Mouse (Mus musculus): ENCODE measurements at regions not wholly inside any gene's neighbourhood (a gene's known extent, or its start where the extent isn't known, plus 50 kb on each side); places are given as distances from the start of the nearest gene placed in this dataset.

GRCm38 (mm10) chr14:104006426-104006825, 162.2 kb upstream of the Ednrb start:
- DNase-seq: no peak

GRCm38 (mm10) chr14:104005132-104005531, 160.9 kb upstream of the Ednrb start:
- no peak for DNase-seq

DNA sequence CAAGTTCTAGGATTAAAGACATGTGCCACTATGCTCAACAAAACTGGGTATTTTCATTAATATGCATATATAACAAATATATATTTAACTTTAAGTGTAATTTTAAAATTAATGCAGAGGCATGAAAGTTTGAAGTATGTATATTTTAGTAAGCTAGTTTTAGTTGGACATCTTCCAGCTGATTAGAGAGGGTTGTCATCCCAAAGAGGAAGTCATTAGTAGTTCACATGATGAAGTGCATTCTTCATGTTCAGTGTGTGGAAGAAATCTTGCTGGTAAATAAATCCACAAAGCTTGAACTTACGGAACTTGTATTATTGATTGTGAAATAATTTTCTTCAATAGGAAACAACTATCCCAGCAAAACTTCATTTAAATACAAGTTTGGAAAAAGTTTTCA, 158.2 kb upstream of the Ednrb start:
- DNase-seq: no peak

DNA sequence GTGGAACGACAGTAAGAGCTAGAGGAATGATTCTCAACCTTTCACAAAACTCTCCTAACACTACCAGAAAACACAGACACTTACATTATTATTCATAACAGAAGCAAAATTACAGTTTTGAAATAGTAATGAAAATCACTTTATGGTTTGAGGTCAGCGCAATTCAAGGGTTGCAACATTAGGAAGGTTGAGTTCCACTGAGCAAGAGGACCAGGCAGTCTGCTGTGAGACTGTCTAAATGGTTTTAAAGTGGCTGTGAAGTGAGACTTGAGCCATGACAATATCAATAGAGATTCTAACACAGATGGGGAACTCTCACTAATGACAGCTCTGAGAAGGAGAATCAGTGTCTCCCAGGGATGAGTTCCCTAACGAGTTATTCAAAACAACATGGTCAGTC, 146.2 kb upstream of the Ednrb start:
- no peak for DNase-seq

DNA sequence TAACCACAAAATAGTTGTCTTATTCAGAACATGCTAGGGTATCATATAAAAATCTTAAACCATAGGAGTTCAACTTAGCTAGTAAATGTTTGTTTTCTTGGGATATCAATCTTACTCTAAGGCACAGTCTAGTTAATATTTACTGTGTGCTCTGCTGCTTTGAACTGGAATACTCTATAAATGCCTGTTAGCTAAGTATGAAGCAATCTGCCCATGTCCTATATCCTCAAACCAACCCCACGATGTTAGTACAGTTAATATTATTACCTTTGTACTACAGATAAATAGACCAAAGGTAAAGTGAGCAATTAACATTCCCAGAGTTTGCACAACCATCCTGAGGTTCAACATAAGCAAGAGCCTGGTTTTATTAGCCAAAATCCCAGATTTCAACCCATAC, 145.7 kb upstream of the Ednrb start:
- no peak for DNase-seq

GRCm38 (mm10) chr14:103987266-103987665, 143.1 kb upstream of the Ednrb start:
- DNase-seq: no peak

GRCm38 (mm10) chr14:103984349-103984748, 140.1 kb upstream of the Ednrb start:
- no peak for DNase-seq

DNA sequence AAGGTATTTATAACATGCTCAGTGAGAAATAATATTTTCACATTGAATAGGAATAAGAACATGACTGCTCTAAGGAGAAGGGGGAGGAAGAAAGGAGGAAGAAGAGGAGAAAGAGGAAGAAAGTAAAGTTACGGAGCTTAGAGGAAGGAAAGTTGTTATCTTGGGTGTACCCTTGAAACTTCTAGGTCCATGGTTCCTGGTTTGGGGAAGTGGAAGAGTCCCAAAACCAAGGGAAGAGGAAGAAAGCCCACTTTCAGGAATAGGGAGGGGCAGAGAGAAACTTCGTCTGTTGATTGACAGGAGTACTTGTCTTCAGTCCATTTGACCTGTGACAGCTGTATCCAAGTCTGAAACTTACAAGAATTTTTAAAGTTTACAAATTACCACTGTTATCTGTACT, 134.6 kb upstream of the Ednrb start:
- no peak for DNase-seq

DNA sequence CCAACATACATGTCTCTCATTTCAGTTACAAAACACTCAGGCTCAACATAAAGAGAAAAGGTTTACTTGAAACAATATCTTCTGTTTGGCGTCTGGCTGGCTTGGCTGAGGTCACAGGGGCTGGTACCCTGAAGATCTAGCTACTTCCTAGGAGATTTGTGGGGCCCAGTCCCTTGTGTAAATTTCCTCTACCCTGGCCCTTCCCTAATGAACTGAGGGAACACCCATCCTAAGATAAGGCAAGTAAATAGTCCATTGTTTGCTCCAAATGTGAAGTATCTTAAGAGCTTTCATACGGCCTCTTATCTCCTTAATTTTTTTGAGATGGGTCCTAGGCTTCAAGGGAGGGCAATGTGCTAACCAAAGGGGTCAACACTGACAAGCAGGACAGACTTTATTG, 133.6 kb upstream of the Ednrb start:
- no peak for DNase-seq

DNA sequence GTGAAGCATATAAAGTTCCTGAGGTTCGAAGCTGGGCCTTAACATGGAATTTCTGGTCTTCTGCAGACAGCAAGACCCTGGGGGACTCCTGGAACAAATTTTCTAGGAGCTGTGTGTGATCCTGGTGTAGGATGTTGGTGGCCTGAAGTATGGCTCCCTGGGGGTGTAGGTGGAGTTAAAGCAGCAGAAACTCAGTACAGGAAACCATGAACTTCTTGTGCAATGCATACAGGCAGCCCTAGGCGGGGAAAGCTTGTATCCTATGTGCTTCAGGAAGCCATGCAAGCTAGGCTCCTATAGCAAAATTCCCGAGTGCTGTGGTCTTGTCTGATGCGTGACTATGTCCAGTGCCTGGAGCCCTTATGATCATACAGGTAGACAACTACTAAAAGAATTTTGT, 129.8 kb upstream of the Ednrb start:
- no peak for DNase-seq

GRCm38 (mm10) chr14:103973111-103973510, 128.9 kb upstream of the Ednrb start:
- DNase-seq: no peak

- no peak for DNase-seq
Observed at GRCm38 (mm10) chr14:103969305-103969704, 125.1 kb upstream of the Ednrb start.

- no peak for DNase-seq
Observed at GRCm38 (mm10) chr14:103966293-103966692, 122.1 kb upstream of the Ednrb start.

DNA sequence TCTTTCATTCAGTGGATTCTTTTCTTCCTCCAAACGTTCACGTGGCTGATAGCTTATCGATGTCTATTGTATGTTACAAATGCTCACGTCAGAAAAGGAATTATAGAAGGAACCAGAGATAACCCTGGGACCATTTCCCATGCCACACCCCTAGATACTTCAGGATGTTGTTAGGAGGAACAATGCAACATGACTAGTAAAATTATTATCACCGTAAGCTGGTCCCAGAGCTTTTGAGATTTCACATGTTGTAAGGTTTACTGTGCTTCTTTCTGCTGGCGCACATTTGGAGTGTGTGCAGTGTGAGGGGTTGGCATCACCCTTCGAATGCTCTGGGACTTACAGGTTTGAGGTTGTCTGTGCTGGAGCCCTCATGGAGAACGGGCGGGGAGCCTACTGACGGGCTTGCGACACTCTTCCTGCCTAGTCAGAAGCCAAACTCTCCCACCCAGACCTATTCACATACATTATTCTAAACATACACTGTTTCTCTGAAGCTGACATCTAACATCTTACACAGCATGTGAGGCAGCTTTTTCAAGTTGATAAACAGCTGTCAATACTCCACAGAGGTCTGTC, 118.2 kb upstream of the Ednrb start:
- no peak for DNase-seq

- DNase-seq: no peak
Observed at GRCm38 (mm10) chr14:103951899-103952298, 107.7 kb upstream of the Ednrb start.

DNA sequence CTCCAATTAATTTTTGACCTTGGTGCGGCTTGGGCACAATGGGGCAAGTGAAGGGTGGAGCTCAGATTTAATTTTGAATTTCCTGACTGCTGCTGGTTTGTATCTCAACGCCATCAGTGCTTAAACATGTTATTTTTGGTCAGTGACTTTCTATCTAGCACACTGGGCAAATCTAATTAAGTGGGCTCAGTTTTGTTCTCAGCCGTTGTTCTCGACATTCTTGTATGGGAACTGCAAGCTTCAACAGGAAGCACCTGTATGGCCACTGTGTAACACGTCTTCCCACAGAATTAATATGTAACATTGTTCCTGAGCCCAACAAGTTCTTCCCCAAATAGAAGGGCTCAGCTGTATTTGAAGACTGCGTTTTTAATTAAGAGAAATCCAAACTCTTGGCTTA, 105.7 kb upstream of the Ednrb start:
- no peak for DNase-seq

DNA sequence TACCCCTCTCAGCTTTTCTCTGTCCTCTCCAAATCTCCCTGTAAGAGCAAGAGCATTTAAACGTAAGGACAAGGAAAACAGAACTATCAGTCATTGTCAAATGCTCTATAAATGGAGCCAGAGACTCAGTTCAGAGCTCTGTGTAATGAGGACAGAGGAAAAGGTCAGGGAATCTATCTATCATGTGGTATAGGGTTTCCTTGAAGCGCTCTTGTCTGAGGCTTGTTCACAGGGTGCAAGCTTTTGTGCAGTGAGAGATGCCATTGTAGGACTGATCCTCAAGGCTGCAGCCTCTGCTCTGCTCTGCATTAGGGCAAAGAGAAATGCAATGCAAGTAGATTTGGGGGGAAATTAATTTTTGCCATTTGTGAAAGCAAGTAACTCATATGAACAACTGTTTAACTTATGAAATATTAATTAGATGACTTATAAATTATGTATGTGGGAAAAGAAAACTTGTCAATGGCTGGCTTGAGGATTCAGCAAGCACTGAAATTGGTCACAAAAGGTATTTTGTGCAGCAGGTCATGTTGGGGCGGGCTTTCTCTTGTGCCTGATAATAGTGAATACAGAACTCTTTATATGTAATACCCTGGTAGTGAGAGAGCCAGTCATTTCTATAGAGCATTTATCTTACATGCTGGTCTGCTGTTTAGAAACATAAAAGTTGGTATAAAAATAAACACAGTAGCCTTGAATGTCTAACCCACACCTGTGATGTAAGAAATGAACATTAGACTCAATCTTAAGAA, 104.0 kb upstream of the Ednrb start:
- DNase-seq: peak; percentile 55

DNA sequence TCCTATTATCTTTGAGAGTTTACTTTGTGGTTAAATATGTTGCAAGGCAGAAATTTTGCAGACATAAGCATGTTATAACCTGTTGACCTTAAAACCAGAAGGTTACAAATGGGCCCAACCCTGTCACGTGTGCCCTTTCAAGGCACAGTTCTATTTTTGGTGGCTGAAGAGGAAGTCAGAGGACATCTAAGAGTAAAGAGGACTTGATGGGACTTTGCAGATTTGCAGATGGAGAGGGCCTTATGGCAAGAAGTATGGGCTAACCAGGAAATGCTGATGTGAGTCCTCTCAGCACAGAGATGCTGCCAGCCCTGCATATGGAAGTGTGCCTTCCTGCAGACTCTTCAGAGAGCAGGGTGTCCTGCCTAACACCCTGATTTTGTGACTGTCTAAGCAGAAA, 101.6 kb upstream of the Ednrb start:
- no peak for DNase-seq

- peak; percentile 63 for DNase-seq
Observed at GRCm38 (mm10) chr14:103939867-103940266, 95.7 kb upstream of the Ednrb start.

DNA sequence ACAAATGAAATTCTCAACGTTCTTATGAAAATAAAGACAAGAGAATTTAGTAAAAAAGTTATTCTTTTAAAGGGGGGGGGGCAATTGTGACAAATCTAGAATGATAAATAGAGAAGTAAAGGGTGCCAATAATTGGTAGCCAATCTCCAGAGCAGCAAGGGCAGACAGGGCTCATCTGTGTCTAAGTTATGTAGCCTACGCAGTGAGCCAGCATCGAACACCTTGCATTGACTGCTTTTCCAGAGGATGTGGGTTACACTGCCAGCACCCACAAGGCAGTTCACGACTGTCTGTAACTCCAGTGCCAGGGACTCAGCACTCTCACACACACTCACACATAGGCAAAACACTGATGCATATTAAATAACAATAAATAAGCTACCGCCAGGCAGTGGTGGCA, 94.7 kb upstream of the Ednrb start:
- no peak for DNase-seq

GRCm38 (mm10) chr14:103938201-103938600, 94.0 kb upstream of the Ednrb start:
- no peak for DNase-seq

- no peak for DNase-seq
Observed at GRCm38 (mm10) chr14:103937700-103938099, 93.5 kb upstream of the Ednrb start.

DNA sequence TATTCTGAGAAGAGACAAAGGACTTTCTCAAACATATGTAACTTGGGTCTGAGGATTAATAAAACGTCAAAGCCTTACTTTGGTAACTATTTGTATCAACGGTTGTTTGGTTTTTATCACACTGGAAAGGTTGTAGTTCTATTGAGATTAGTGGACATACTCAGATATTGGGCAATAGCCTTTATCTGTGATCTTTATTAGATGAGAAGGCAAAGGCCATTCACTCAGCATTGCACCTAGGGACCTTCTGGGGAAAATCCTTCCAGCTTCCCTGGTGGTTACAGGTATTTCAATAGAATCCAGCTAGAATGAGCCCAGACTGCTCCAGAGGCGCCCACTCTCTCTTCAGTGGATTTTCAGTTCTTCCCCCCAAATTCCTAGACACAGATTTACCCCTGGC, 89.6 kb upstream of the Ednrb start:
- no peak for DNase-seq

DNA sequence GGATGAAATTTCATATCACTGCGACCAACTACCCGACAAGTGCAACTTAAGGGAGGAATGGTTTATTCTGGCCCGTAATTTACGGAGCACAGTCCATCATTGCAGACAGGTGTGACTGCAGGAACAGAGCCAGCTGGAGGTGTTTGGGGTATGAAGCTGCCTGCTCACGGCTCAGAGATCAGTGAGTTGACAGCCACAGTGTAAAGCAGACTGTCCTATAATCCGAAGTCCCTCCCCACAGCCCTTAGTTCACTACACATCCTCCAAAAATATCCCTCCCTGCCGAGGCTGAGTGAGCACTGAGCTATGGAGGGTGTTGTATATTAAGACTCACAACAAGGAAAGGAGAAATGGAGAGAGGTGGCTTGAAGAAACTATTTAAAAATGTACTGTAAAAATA, 88.0 kb upstream of the Ednrb start:
- DNase-seq: no peak

- DNase-seq: no peak
Observed at GRCm38 (mm10) chr14:103929734-103930364, 85.6 kb upstream of the Ednrb start.

All from embryo, embryonic 11 days (tissue).